Mouse (Mus musculus) midbrain, embryonic 11.5 days (tissue): Measurements from ENCODE around the gene Tk1. TPM values are rescaled to one million over a fixed set of nuclear protein-coding genes. Genes with fewer than 3 reads are reported as not detected.

Source experiments
- ATAC-seq: fragments of 200-750 bp; cut with Nextera tagmentation; 2 replicates; pipeline ENCODE4 v1.8.0; 2017; ENCODE audit warnings: moderate TSS enrichment, moderate library complexity; ENCODE audit not compliant: low FRiP score
- DNase-seq: peaks from one replicate; pipeline ENCODE4 v3.0.0; 2015; ENCODE audit warnings: low spot score; ENCODE audit errors: missing footprints
- H3K27ac ChIP-seq: fragments of 300-500 bp; sonication (generic); 2 replicates; pipeline ENCODE4 v1.5.1; 2014; ENCODE audit warnings: low read depth, low read length
- H3K27me3 ChIP-seq: fragments of 300-500 bp; sonication (generic); 2 replicates; pipeline ENCODE4 v1.6.1; 2014; ENCODE audit warnings: mild to moderate bottlenecking, low read length, moderate library complexity, mixed read lengths; ENCODE audit not compliant: control insufficient read depth, insufficient read depth
- H3K36me3 ChIP-seq: fragments of 300-500 bp; sonication (generic); 2 replicates; pipeline ENCODE4 v1.6.1; 2014; ENCODE audit warnings: mild to moderate bottlenecking, low read length, moderate library complexity, mixed read lengths; ENCODE audit not compliant: control insufficient read depth, insufficient read depth
- H3K4me1 ChIP-seq: fragments of 300-500 bp; sonication (generic); 2 replicates; pipeline ENCODE4 v1.6.1; 2014; ENCODE audit warnings: low read length; ENCODE audit not compliant: control insufficient read depth, insufficient read depth
- H3K4me2 ChIP-seq: fragments of 300-500 bp; sonication (generic); 2 replicates; pipeline ENCODE4 v1.6.1; 2014; ENCODE audit warnings: mild to moderate bottlenecking, moderate library complexity
- H3K4me3 ChIP-seq: fragments of 300-500 bp; sonication (generic); 2 replicates; pipeline ENCODE4 v1.5.1; 2014; ENCODE audit warnings: low read depth, low read length
- H3K9ac ChIP-seq: fragments of 300-500 bp; sonication (generic); 2 replicates; pipeline ENCODE4 v1.6.1; 2014; ENCODE audit warnings: low read length
- H3K9me3 ChIP-seq: fragments of 300-500 bp; sonication (generic); 2 replicates; pipeline ENCODE4 v1.6.1; 2016; ENCODE audit warnings: low read length; ENCODE audit not compliant: control insufficient read depth
- WGBS: fragments of 180-500 bp; shearing (Covaris S2); extraction: QIAGEN DNeasy Blood & Tissue Kit; methylation state at CpG from one replicate; pipeline ENCODE4 v1.1.7; 2014; 5-methylcytosine and 5-hydroxymethylcytosine counted together
- polyA plus RNA-seq: library from polyadenylated mRNA; unstranded; fragments of >200 nt; fragmentation: Nextera tagmentation; extraction: Ambion mirVana; gene quantifications from 2 replicates; pipeline ENCODE4 v1.2.1, GENCODE M21; 2014

The Tk1 gene
- polyA plus RNA-seq, 1 experiment from 2014 or later = 87.1 TPM

- Histone ChIP-seq H3K27ac (peak within 1 kb of the TSS; percentile 93), H3K36me3 (peaks cover 12% of the 10 kb centered on the region), H3K9ac (peak within 1 kb of the TSS; percentile 87), H3K4me1 (peaks cover 16% of the 10 kb centered on the region), H3K4me3 (peak within 1 kb of the TSS; percentile 78), H3K4me2 (peak within 1 kb of the TSS; percentile 88), H3K9me3 (no peaks in the 10 kb centered on the region), H3K27me3 (no peaks in the 10 kb centered on the region)
- DNase-seq = peak; percentile 100
- WGBS = under 1% methylated on average over 51 of the region's 51 CpGs
- peak; percentile 95 for ATAC-seq
These were observed 23.2 kb upstream of the Tk1 start, which contains the start of gene Birc5 for GRCm38 (mm10) chr11:117848985-117849671. Birc5 (plus strand) TSS chr11:117849251.

GRCm38 (mm10) chr11:117848271-117848984, 22.5 kb upstream of the Tk1 start:
- peak; percentile 80; the same call in 1 of the 2 replicates for ATAC-seq
- 11% methylated on average over 19 of the region's 19 CpGs for whole genome bisulfite sequencing
- H3K4me1 ChIP-seq = peaks cover 16% of the 10 kb centered on the region
- H3K27ac ChIP-seq = peak overlapping the region; percentile 93
- no peak for DNase-seq
- H3K9me3 ChIP-seq = no peaks in the 10 kb centered on the region
- peak overlapping the region; percentile 88 for H3K4me2 ChIP-seq
- peak overlapping the region; percentile 78 for H3K4me3 ChIP-seq
- peaks cover 9% of the 10 kb centered on the region for H3K36me3 ChIP-seq
- peak overlapping the region; percentile 87 for H3K9ac ChIP-seq
- no peaks in the 10 kb centered on the region for H3K27me3 ChIP-seq

- H3K4me3 ChIP-seq = no peak overlapping the region
- DNase-seq = no peak
These were observed 21.8 kb upstream of the Tk1 start for GRCm38 (mm10) chr11:117847593-117848215.

GRCm38 (mm10) chr11:117846640-117847039, 20.7 kb upstream of the Tk1 start:
- no peaks in the 10 kb centered on the region for H3K9me3 ChIP-seq
- H3K36me3 ChIP-seq = no peaks in the 10 kb centered on the region
- H3K9ac ChIP-seq = no peak overlapping the region
- H3K4me1 ChIP-seq = peaks cover 16% of the 10 kb centered on the region
- no peak for DNase-seq
- H3K27me3 ChIP-seq = no peaks in the 10 kb centered on the region
- ATAC-seq = no peak
- WGBS = 64% methylated on average over 5 of the region's 5 CpGs
- no peak overlapping the region for H3K27ac ChIP-seq
- H3K4me3 ChIP-seq = no peak overlapping the region
- no peak overlapping the region for H3K4me2 ChIP-seq

More at GRCm38 (mm10) chr11:117847593-117848215, 21.8 kb upstream of the Tk1 start:
- H3K27ac ChIP-seq = peak overlapping the region; percentile 93; the same call in 1 of the 2 replicates
- no peaks in the 10 kb centered on the region for H3K9me3 ChIP-seq
- no peaks in the 10 kb centered on the region for H3K27me3 ChIP-seq
- H3K9ac ChIP-seq = peak overlapping the region; percentile 87
- H3K4me2 ChIP-seq = no peak overlapping the region; the same call in 1 of the 2 replicates
- peaks cover 3% of the 10 kb centered on the region for H3K36me3 ChIP-seq
- ATAC-seq = no peak
- peaks cover 16% of the 10 kb centered on the region for H3K4me1 ChIP-seq
- WGBS = 82% methylated on average over 7 of the region's 7 CpGs

- no peaks in the 10 kb centered on the region for H3K27me3 ChIP-seq
- ATAC-seq (no peak), DNase-seq (no peak)
- peaks cover 16% of the 10 kb centered on the region for H3K4me1 ChIP-seq
- no peak overlapping the region for H3K27ac ChIP-seq
- H3K36me3 ChIP-seq = no peaks in the 10 kb centered on the region
- no peak overlapping the region for H3K4me3 ChIP-seq
- WGBS = 77% methylated on average over 2 of the region's 2 CpGs
- no peaks in the 10 kb centered on the region for H3K9me3 ChIP-seq
- H3K4me2 ChIP-seq = no peak overlapping the region
- no peak overlapping the region for H3K9ac ChIP-seq
These were observed 19.8 kb upstream of the Tk1 start for GRCm38 (mm10) chr11:117845651-117846050.

- H3K4me2 ChIP-seq = no peak overlapping the region
- H3K9ac ChIP-seq = no peak overlapping the region
- no peak for ATAC-seq
- peaks cover 10% of the 10 kb centered on the region for H3K4me1 ChIP-seq
- H3K9me3 ChIP-seq = no peaks in the 10 kb centered on the region
- no peaks in the 10 kb centered on the region for H3K36me3 ChIP-seq
- no peak overlapping the region for H3K4me3 ChIP-seq
- WGBS = 90% methylated on average over 2 of the region's 2 CpGs
- H3K27me3 ChIP-seq = no peaks in the 10 kb centered on the region
- no peak for DNase-seq
- H3K27ac ChIP-seq = no peak overlapping the region
These were observed 19.1 kb upstream of the Tk1 start for GRCm38 (mm10) chr11:117844997-117845396.

- Histone ChIP-seq H3K4me3 (no peak overlapping the region), H3K9ac (no peak overlapping the region), H3K4me2 (no peak overlapping the region), H3K4me1 (peaks cover 5% of the 10 kb centered on the region), H3K9me3 (no peaks in the 10 kb centered on the region), H3K27me3 (no peaks in the 10 kb centered on the region), H3K36me3 (no peaks in the 10 kb centered on the region), H3K27ac (no peak overlapping the region)
- ATAC-seq = no peak
- 86% methylated on average over 2 of the region's 2 CpGs for WGBS
- DNase-seq = no peak
These were observed 17.5 kb upstream of the Tk1 start for GRCm38 (mm10) chr11:117843434-117843833.

- Histone ChIP-seq H3K9ac (no peak overlapping the region), H3K9me3 (no peaks in the 10 kb centered on the region), H3K4me2 (no peak overlapping the region), H3K4me3 (no peak overlapping the region), H3K27me3 (no peaks in the 10 kb centered on the region), H3K4me1 (no peaks in the 10 kb centered on the region), H3K36me3 (no peaks in the 10 kb centered on the region), H3K27ac (no peak overlapping the region)
- WGBS = 56% methylated on average over 1 of the region's 1 CpGs
- no peak for DNase-seq
- ATAC-seq = no peak
These were observed 15.0 kb upstream of the Tk1 start for GRCm38 (mm10) chr11:117840910-117841309.

GRCm38 (mm10) chr11:117839021-117839420, 13.1 kb upstream of the Tk1 start:
- WGBS = 89% methylated on average over 1 of the region's 1 CpGs
- no peak overlapping the region for H3K27ac ChIP-seq
- no peak for DNase-seq
- H3K4me3 ChIP-seq = no peak overlapping the region
- no peaks in the 10 kb centered on the region for H3K36me3 ChIP-seq
- no peak overlapping the region for H3K9ac ChIP-seq
- H3K9me3 ChIP-seq = no peaks in the 10 kb centered on the region
- H3K27me3 ChIP-seq = no peaks in the 10 kb centered on the region
- ATAC-seq = no peak
- H3K4me2 ChIP-seq = no peak overlapping the region
- no peaks in the 10 kb centered on the region for H3K4me1 ChIP-seq
